14 mouse cellular contexts compared by ENCODE assay signal in the genomic region with DNA sequence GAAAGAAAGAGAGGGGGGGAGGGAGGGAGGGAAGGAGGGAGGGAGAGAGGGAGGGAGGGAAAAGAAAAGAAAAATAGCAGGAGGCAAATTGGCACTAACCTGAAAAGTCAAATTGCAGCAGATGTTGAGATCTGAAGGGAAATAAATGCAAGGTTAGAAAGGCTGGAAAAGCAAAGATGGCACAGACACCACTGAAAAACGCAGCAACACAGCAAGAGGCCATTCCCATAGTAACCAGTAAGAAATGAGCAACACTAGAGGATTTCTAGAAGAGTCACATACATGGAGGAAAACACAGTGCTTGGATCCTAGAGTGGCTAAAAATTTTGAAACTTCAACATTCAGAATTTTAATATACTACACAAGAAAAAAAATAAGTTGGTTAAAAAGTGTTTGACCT. TPM values are rescaled to one million over a fixed set of nuclear protein-coding genes. Genes with fewer than 3 reads are reported as not detected.
"Had no signal": no experiment of that assay in that cellular context is flagged by ENCODE, and none has a peak within 500 bp of the region (broad histone marks: within the 10 kb centered on the region; RNA-seq: fewer than 3 reads in every experiment).

No protein-coding gene starts in this region.

- H3K4me3 ChIP-seq: kidney, embryonic 15.5 days; left cerebral cortex, adult 2 months; limb, embryonic 15.5 days; liver, embryonic 13.5 days; neural tube, embryonic 12.5 days had no signal

- DNase-seq: kidney, postnatal 14 days; liver, embryonic 13.5 days; lung, adult 18-20 months; midbrain, embryonic 14.5 days; spleen, adult 18-20 months; thymus, adult 18-20 months; thymus, postnatal 25 days had no signal

- H3K9ac ChIP-seq: kidney, embryonic 15.5 days; limb, embryonic 15.5 days; liver, embryonic 13.5 days; neural tube, embryonic 12.5 days had no signal

- H3K27ac ChIP-seq: kidney, embryonic 15.5 days; left cerebral cortex, adult 2 months; limb, embryonic 15.5 days; neural tube, embryonic 12.5 days had no signal

- H3K27me3 ChIP-seq: kidney, embryonic 15.5 days; limb, embryonic 15.5 days; liver, embryonic 13.5 days; neural tube, embryonic 12.5 days had no signal

- H3K4me2 ChIP-seq: kidney, embryonic 15.5 days; limb, embryonic 15.5 days; liver, embryonic 13.5 days; neural tube, embryonic 12.5 days had no signal

- H3K36me3 ChIP-seq: kidney, embryonic 15.5 days; limb, embryonic 15.5 days; neural tube, embryonic 12.5 days had no signal

- H3K9me3 ChIP-seq: kidney, embryonic 15.5 days; limb, embryonic 15.5 days; liver, embryonic 13.5 days; neural tube, embryonic 12.5 days had no signal

RNA-seq across cellular contexts. Expression of a gene that starts 42.5 kb away (rescaled TPM):
- total RNA-seq: monocyte, adult 5-6 weeks; neutrophil, adult 5-6 weeks had no signal
- polyA plus RNA-seq: neural tube, embryonic 12.5 days; stomach, embryonic 14.5 days had no signal
